Mouse (Mus musculus): Measurements from ENCODE around the gene Mrps5. TPM values are rescaled to one million over a fixed set of nuclear protein-coding genes. Genes with fewer than 3 reads are reported as not detected.

The Mrps5 gene
- polyA plus RNA-seq, 1 experiment from 2014 or later = 152 TPM

DNA sequence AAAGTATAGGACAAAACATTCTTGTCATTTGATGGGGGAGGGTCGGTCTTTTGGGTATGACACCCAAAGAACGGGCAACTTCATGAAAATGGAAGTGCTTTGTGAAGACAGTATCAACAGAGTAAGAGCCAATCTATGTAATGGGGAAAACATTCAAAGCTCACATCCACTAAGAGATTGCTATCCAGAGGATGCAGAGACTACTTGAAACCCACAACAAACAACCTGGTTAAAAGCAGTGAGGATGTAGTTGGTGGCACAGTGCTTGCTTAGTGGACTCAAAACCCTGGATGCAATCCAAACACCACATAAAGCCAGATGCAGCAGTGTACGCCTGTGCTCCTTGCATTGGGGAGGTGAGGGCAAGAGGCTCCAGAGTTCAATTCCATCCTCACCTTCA, 32.3 kb downstream of the Mrps5 start:
- no peak for DNase-seq (ENCODE audit: low spot score)

DNA sequence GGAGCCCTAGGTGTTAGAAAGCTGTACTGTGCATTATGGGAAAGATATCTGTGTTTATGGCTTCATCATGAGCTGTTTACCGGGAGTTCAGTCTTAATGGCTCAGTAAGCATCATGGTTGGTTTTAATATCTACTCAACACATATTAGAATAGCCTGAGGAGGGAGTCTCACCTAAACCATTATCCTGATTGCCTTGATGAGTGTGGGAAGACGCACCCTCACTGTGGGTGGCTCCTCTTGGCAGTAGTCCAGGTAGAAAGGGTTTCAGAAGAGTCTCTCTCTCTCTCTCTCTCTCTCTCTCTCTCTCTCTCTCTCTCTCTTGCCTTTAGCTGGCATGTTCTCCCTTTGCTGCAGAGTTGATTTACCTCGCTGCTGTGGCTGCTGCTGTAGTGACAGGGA, 35.0 kb downstream of the Mrps5 start:
- no peak for DNase-seq (ENCODE audit: low spot score)

GRCm38 (mm10) chr2:127624786-127625185, 37.8 kb downstream of the Mrps5 start:
- DNase-seq (ENCODE audit: low spot score) = no peak

DNA sequence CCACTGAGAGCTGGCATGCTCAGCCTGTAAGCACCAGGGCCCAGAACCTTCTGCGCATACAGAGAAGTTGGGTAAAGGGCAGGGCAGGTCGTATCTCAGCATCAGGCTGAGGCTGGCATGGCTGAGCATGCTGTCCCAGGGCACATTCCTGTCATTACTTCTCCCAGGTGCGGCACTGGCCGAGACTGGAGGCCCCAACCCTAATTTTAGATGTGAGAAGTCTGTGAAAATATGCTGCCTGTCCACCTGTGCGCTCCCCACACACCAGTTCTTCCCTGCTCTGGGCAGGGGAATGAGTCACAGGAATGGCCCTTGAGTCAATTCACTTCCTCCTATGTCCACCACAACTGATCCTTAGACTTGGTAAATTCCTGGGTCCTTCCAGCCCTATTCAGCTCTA, 38.6 kb downstream of the Mrps5 start:
- DNase-seq (ENCODE audit: low spot score) = no peak

DNA sequence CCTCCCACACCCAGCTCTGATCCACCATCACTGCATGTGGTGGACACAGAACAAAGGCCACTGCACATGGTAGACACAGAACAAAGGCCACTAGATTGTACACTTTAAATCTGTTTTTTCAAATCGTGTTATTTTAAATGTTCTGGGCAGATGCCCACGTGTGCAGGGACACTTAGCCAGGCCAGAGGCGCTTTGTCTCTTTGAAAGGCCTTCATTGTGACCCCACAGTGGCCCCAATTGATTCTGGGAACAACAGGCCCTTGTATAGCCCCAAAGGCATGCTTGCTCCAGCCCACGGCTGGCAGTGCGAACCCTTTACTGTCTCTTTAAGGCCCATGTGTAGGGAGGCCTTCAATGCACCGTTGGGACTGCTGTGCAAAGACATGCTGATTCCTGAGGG, 40.3 kb downstream of the Mrps5 start:
- no peak for DNase-seq (ENCODE audit: low spot score)

- DNase-seq (ENCODE audit: low spot score) = no peak
Observed at GRCm38 (mm10) chr2:127627990-127628570, 41.1 kb downstream of the Mrps5 start.

- no peak for DNase-seq (ENCODE audit: low spot score)
Observed at GRCm38 (mm10) chr2:127632601-127633000, 45.6 kb downstream of the Mrps5 start.

- DNase-seq (ENCODE audit: low spot score) = no peak
Observed at GRCm38 (mm10) chr2:127635581-127635980, 48.6 kb downstream of the Mrps5 start.

DNA sequence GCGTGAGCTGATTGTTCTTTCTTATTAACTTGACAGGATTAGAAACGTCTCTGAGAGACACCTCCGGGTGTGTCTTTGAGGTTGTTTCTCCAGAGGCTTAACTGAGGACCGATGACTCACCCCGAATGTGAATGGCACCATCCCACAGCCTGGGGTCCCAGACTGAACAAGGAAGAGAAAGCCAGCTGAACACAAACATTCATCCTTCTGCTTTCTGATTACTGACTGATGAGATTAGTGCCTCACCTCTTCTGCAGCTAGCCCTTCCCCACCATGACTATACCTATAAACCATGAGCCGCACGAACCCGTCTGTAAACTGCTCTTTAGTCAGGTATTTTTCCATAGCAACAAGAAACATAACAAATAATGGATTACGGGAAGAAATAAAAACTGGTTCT, 52.0 kb downstream of the Mrps5 start:
- DNase-seq (ENCODE audit: low spot score) = no peak

GRCm38 (mm10) chr2:127643728-127644704, 57.0 kb downstream of the Mrps5 start:
- DNase-seq (ENCODE audit: low spot score) = no peak

DNA sequence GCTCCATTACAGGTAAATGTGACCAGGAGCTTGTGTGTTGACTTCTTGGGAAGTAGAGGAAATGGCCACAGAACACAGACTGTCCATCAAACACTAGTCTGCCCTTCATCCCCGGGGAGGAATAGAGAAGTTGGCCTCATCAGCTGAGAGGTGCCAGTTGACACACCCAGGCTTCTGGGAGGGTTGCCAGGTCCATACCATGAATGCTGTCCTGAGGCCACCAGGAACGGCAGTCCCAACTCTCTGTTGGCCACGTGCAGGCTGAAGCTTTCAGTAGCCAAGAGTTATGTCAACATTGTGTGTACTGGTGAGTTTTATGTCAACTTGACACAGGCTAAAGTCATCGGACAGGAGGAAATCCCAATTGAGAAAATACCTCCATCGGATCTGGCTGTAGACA, 59.9 kb downstream of the Mrps5 start:
- DNase-seq (ENCODE audit: low spot score) = no peak

DNA sequence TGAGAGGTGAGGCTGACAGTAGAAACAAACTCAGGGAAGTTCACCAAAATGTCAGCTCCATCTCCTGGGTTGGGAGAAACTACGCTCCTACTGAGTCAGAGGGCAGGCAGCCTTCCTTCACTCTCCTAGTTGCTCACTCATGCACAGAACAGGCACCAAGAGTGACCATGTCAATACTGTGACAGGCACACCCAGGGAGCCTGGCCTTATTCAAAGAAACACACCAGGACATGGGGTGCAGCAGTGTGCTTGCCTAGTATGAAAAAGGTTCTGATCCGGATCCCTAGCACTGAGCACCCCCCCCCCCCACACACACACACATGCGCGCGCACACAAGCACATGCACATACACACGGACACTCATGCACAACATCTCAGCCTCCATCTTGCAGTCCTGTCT, 61.1 kb downstream of the Mrps5 start:
- no peak for DNase-seq (ENCODE audit: low spot score)

GRCm38 (mm10) chr2:127649921-127650320, 62.9 kb downstream of the Mrps5 start:
- no peak for DNase-seq (ENCODE audit: low spot score)

DNA sequence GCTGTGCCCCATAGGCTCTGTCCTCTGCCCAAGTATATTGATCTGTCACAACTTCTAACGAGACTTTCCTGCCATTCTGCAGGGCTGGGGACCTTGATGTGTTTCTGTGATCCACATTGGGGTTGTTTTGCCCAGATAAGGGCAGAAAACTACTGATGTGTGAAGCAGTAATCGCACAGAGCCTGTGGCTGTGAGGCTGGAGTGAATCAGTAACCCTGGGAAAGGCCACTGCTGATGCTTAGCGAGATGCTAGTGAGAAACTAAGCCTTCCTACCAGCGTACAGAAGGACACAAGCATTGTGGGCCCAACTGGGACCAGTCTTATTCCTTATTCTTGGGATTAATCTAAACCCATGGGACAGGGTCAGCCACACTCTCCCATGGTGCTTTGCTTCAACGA, 64.6 kb downstream of the Mrps5 start:
- DNase-seq (ENCODE audit: low spot score) = no peak

- no peak for DNase-seq (ENCODE audit: low spot score)
Observed at GRCm38 (mm10) chr2:127652335-127652734, 65.3 kb downstream of the Mrps5 start.

GRCm38 (mm10) chr2:127652805-127653204, 65.8 kb downstream of the Mrps5 start:
- no peak for DNase-seq (ENCODE audit: low spot score)

DNA sequence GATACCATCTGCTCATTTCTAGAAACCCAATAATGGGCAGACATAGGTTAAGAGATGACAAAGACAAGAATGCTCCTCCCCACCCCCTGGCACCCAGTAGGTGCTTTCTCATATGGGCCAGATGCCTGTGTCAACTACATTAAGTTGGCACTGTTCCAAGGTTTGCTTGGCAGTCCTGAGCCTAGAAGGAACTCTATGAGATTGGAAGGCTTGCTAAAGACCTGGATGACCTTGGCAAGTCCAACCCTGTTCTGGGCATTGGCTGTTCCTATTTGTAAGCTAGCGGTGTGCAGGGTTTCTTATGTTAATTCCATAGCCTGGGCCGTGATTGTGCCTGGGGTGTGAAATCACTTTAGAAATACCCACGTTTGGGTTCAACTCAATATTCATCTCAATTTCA, 67.8 kb downstream of the Mrps5 start:
- no peak for DNase-seq (ENCODE audit: low spot score)

- DNase-seq (ENCODE audit: low spot score) = no peak
Observed at GRCm38 (mm10) chr2:127655419-127655818, 68.4 kb downstream of the Mrps5 start.

GRCm38 (mm10) chr2:127656086-127656720, 69.2 kb downstream of the Mrps5 start, which contains the start of gene Mal:
TSS of gene Mal (minus strand) at chr2:127656695.
- DNase-seq (ENCODE audit: low spot score) = no peak

Measured in thymus, postnatal 0 days (tissue).